Mouse (Mus musculus): ENCODE measurements around the gene Klhl20. TPM values are rescaled to one million over a fixed set of nuclear protein-coding genes. Genes with fewer than 3 reads are reported as not detected.

Klhl20 gene
- polyA plus RNA-seq, 1 experiment = 29.0 TPM

- TF ChIP-seq POLR2A (IDR thresholded peaks at IDR 0.05; ENCODE audit: low read depth, low read length) = no peak
- no peak for TF ChIP-seq CTCF (IDR thresholded peaks at IDR 0.05; ENCODE audit: borderline replicate concordance, insufficient read depth, low read length)
- no peaks in the 10 kb centered on the region for H3K4me1 ChIP-seq (ENCODE audit: control insufficient read depth, insufficient read depth, low read length)
- H3K27ac ChIP-seq (ENCODE audit: insufficient read depth, low read length) = no peak within 1 kb of the TSS
- H3K4me3 ChIP-seq (ENCODE audit: insufficient read depth, low read length) = peak within 1 kb of the TSS; percentile 38
Measured at GRCm38 (mm10) chr1:161142531-161143159, 11.3 kb upstream of the Klhl20 start, which contains the start of gene Ankrd45. Gene Ankrd45, plus strand, starts transcription at chr1:161142691.

GRCm38 (mm10) chr1:161140026-161140762 is 8.9 kb upstream of the Klhl20 start:
- no peak for TF ChIP-seq CTCF (IDR thresholded peaks at IDR 0.05; ENCODE audit: borderline replicate concordance, insufficient read depth, low read length)
- no peak for TF ChIP-seq POLR2A (IDR thresholded peaks at IDR 0.05; ENCODE audit: low read depth, low read length)
- H3K27ac ChIP-seq (ENCODE audit: insufficient read depth, low read length) = no peak overlapping the region
- no peaks in the 10 kb centered on the region for H3K4me1 ChIP-seq (ENCODE audit: control insufficient read depth, insufficient read depth, low read length)
- no peak overlapping the region for H3K4me3 ChIP-seq (ENCODE audit: insufficient read depth, low read length)

- H3K4me1 ChIP-seq (ENCODE audit: control insufficient read depth, insufficient read depth, low read length) = no peaks in the 10 kb centered on the region
Measured at GRCm38 (mm10) chr1:161139496-161139895, 8.2 kb upstream of the Klhl20 start.

GRCm38 (mm10) chr1:161126461-161126860 is 4.8 kb downstream of the Klhl20 start:
- no peak overlapping the region for H3K4me3 ChIP-seq (ENCODE audit: insufficient read depth, low read length)
- H3K4me1 ChIP-seq (ENCODE audit: control insufficient read depth, insufficient read depth, low read length) = peaks cover 5% of the 10 kb centered on the region
- no peak overlapping the region for H3K27ac ChIP-seq (ENCODE audit: insufficient read depth, low read length)
- TF ChIP-seq POLR2A (IDR thresholded peaks at IDR 0.05; ENCODE audit: low read depth, low read length) (no peak), CTCF (IDR thresholded peaks at IDR 0.05; ENCODE audit: borderline replicate concordance, insufficient read depth, low read length) (no peak)

More at GRCm38 (mm10) chr1:161139496-161139895, 8.2 kb upstream of the Klhl20 start:
- TF ChIP-seq CTCF (IDR thresholded peaks at IDR 0.05; ENCODE audit: borderline replicate concordance, insufficient read depth, low read length) (no peak), POLR2A (IDR thresholded peaks at IDR 0.05; ENCODE audit: low read depth, low read length) (no peak)
- Histone ChIP-seq H3K27ac (ENCODE audit: insufficient read depth, low read length) (no peak overlapping the region), H3K4me3 (ENCODE audit: insufficient read depth, low read length) (no peak overlapping the region)

GRCm38 (mm10) chr1:161122661-161123418 is 8.5 kb downstream of the Klhl20 start:
- Histone ChIP-seq H3K4me3 (ENCODE audit: insufficient read depth, low read length) (no peak overlapping the region), H3K4me1 (ENCODE audit: control insufficient read depth, insufficient read depth, low read length) (no peaks in the 10 kb centered on the region), H3K27ac (ENCODE audit: insufficient read depth, low read length) (no peak overlapping the region)
- TF ChIP-seq CTCF (IDR thresholded peaks at IDR 0.05; ENCODE audit: borderline replicate concordance, insufficient read depth, low read length) = no peak

GRCm38 (mm10) chr1:161114591-161114990 is 16.7 kb downstream of the Klhl20 start:
- H3K27ac ChIP-seq (ENCODE audit: insufficient read depth, low read length) = no peak overlapping the region
- H3K4me3 ChIP-seq (ENCODE audit: insufficient read depth, low read length) = no peak overlapping the region
- H3K4me1 ChIP-seq (ENCODE audit: control insufficient read depth, insufficient read depth, low read length) = no peaks in the 10 kb centered on the region
- no peak for TF ChIP-seq POLR2A (IDR thresholded peaks at IDR 0.05; ENCODE audit: low read depth, low read length)
- no peak for TF ChIP-seq CTCF (IDR thresholded peaks at IDR 0.05; ENCODE audit: borderline replicate concordance, insufficient read depth, low read length)

- Histone ChIP-seq H3K4me1 (ENCODE audit: control insufficient read depth, insufficient read depth, low read length) (no peaks in the 10 kb centered on the region), H3K4me3 (ENCODE audit: insufficient read depth, low read length) (no peak overlapping the region), H3K27ac (ENCODE audit: insufficient read depth, low read length) (no peak overlapping the region)
- no peak for TF ChIP-seq CTCF (IDR thresholded peaks at IDR 0.05; ENCODE audit: borderline replicate concordance, insufficient read depth, low read length)
Measured at GRCm38 (mm10) chr1:161109216-161109615, 22.1 kb downstream of the Klhl20 start.

GRCm38 (mm10) chr1:161103842-161104241 is 27.5 kb downstream of the Klhl20 start:
- TF ChIP-seq CTCF (IDR thresholded peaks at IDR 0.05; ENCODE audit: borderline replicate concordance, insufficient read depth, low read length) (no peak), POLR2A (IDR thresholded peaks at IDR 0.05; ENCODE audit: low read depth, low read length) (no peak)
- Histone ChIP-seq H3K4me1 (ENCODE audit: control insufficient read depth, insufficient read depth, low read length) (no peaks in the 10 kb centered on the region), H3K4me3 (ENCODE audit: insufficient read depth, low read length) (no peak overlapping the region), H3K27ac (ENCODE audit: insufficient read depth, low read length) (no peak overlapping the region)

GRCm38 (mm10) chr1:161099721-161100405 is 31.4 kb downstream of the Klhl20 start:
- Histone ChIP-seq H3K27ac (ENCODE audit: insufficient read depth, low read length) (no peak overlapping the region), H3K4me3 (ENCODE audit: insufficient read depth, low read length) (no peak overlapping the region), H3K4me1 (ENCODE audit: control insufficient read depth, insufficient read depth, low read length) (no peaks in the 10 kb centered on the region)
- TF ChIP-seq POLR2A (IDR thresholded peaks at IDR 0.05; ENCODE audit: low read depth, low read length) (no peak), CTCF (IDR thresholded peaks at IDR 0.05; ENCODE audit: borderline replicate concordance, insufficient read depth, low read length) (no peak)
